Mouse (Mus musculus) brain, embryonic 14.5 days (tissue): Measurements from ENCODE around the gene Phxr2.

Experiments
- CTCF ChIP-seq: fragments of 200-500 bp; IDR thresholded peaks from 2 replicates; pipeline ENCODE4 v1.5.1; 2012; ENCODE audit warnings: inconsistent platforms, mild to moderate bottlenecking, moderate library complexity, borderline replicate concordance; ENCODE audit not compliant: insufficient read depth, insufficient read length; ENCODE audit errors: extremely low read depth
- POLR2A ChIP-seq: fragments of 200-500 bp; IDR thresholded peaks from 2 replicates; pipeline ENCODE4 v1.6.1; 2012; ENCODE audit warnings: mild to moderate bottlenecking, inconsistent platforms, borderline replicate concordance; ENCODE audit not compliant: poor library complexity, insufficient read depth, insufficient read length, severe bottlenecking; ENCODE audit errors: extremely low read depth

DNA sequence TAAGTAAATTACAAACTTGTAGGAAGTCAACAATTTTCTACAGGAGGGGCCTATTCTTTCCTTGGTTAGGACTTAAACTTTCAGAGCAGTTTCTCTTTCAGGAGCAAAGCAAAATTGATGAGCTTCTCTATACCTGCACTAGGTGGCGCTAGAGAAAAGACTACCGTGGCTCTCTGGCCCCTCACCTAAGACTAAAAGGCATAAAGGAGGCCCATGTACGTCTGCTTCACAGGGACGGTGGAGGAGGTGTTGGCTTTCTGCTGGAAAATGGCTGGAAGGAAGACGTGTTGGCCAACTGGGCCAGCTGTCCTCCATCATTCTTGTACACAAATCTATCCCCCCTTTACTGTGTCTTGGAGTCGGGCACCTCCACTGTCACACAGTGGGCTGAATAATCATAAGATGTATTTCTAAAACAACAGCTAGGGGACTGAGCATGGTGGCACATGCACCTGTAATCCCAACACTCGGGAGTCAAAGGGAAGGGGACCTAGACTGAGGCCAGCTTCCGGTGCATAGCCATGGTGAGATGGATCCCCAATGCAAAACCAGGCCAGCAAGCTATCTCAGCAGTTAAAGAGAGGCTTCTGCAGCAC is 36.0 kb upstream of the Phxr2 start:
- TF ChIP-seq CTCF, result peak; percentile 61; the same call in 1 of the 2 replicates
- no peak for TF ChIP-seq POLR2A
